Mouse (Mus musculus): ENCODE data around the gene Rgs3. TPM values are rescaled to one million over a fixed set of nuclear protein-coding genes. Genes with fewer than 3 reads are reported as not detected.

Rgs3 gene
- polyA plus RNA-seq, 1 experiment from 2014 or later: 38.2 TPM

- no peak overlapping the region for H3K9ac ChIP-seq (replicated peaks; ENCODE audit: low read depth, low read length)
- WGBS: 56% methylated on average over 4 of the region's 4 CpGs
- H3K4me1 ChIP-seq (ENCODE audit: control insufficient read depth, insufficient read depth, low read length): peaks cover 10% of the 10 kb centered on the region; the same call in 1 of the 2 replicates
- H3K27ac ChIP-seq (ENCODE audit: low read length): no peak overlapping the region
- H3K4me2 ChIP-seq (replicated peaks; ENCODE audit: low read depth, low read length): no peak overlapping the region
- ATAC-seq (ENCODE audit: insufficient number of reproducible peaks, insufficient read depth, low FRiP score, low read depth): no peak
- H3K4me3 ChIP-seq (ENCODE audit: low read depth, low read length): no peak overlapping the region
- H3K9me3 ChIP-seq (ENCODE audit: control insufficient read depth, low read depth, low read length): no peaks in the 10 kb centered on the region
- H3K27me3 ChIP-seq (ENCODE audit: control insufficient read depth, insufficient read depth, low read length): no peaks in the 10 kb centered on the region
- H3K36me3 ChIP-seq (ENCODE audit: control insufficient read depth, insufficient read depth, low read length): no peaks in the 10 kb centered on the region
Measured at GRCm38 (mm10) chr4:62652215-62652614, 92.6 kb downstream of the Rgs3 start.

GRCm38 (mm10) chr4:62652921-62653757 lies 93.5 kb downstream of the Rgs3 start:
- H3K9me3 ChIP-seq (ENCODE audit: control insufficient read depth, low read depth, low read length): no peaks in the 10 kb centered on the region
- H3K27ac ChIP-seq (ENCODE audit: low read length): no peak overlapping the region
- WGBS: 81% methylated on average over 12 of the region's 12 CpGs
- H3K27me3 ChIP-seq (ENCODE audit: control insufficient read depth, insufficient read depth, low read length): no peaks in the 10 kb centered on the region
- H3K9ac ChIP-seq (replicated peaks; ENCODE audit: low read depth, low read length): no peak overlapping the region
- peaks cover 10% of the 10 kb centered on the region; the same call in 1 of the 2 replicates for H3K4me1 ChIP-seq (ENCODE audit: control insufficient read depth, insufficient read depth, low read length)
- ATAC-seq (ENCODE audit: insufficient number of reproducible peaks, insufficient read depth, low FRiP score, low read depth): no peak
- H3K4me2 ChIP-seq (replicated peaks; ENCODE audit: low read depth, low read length): no peak overlapping the region
- no peaks in the 10 kb centered on the region for H3K36me3 ChIP-seq (ENCODE audit: control insufficient read depth, insufficient read depth, low read length)
- H3K4me3 ChIP-seq (ENCODE audit: low read depth, low read length): no peak overlapping the region

GRCm38 (mm10) chr4:62653922-62654661 lies 94.4 kb downstream of the Rgs3 start:
- Histone ChIP-seq H3K9ac (replicated peaks; ENCODE audit: low read depth, low read length) (no peak overlapping the region), H3K4me2 (replicated peaks; ENCODE audit: low read depth, low read length) (no peak overlapping the region), H3K27me3 (ENCODE audit: control insufficient read depth, insufficient read depth, low read length) (no peaks in the 10 kb centered on the region), H3K27ac (ENCODE audit: low read length) (no peak overlapping the region), H3K9me3 (ENCODE audit: control insufficient read depth, low read depth, low read length) (no peaks in the 10 kb centered on the region), H3K36me3 (ENCODE audit: control insufficient read depth, insufficient read depth, low read length) (no peaks in the 10 kb centered on the region), H3K4me3 (ENCODE audit: low read depth, low read length) (no peak overlapping the region), H3K4me1 (ENCODE audit: control insufficient read depth, insufficient read depth, low read length) (peaks cover 11% of the 10 kb centered on the region; the same call in 1 of the 2 replicates)
- ATAC-seq (ENCODE audit: insufficient number of reproducible peaks, insufficient read depth, low FRiP score, low read depth): 0 out of 2 replicates have a peak, but pooled peaks have one; percentile 38
- WGBS: 77% methylated on average over 5 of the region's 5 CpGs

GRCm38 (mm10) chr4:62659264-62659663 lies 99.6 kb downstream of the Rgs3 start:
- H3K9me3 ChIP-seq (ENCODE audit: control insufficient read depth, low read depth, low read length): no peaks in the 10 kb centered on the region
- no peaks in the 10 kb centered on the region for H3K27me3 ChIP-seq (ENCODE audit: control insufficient read depth, insufficient read depth, low read length)
- H3K4me1 ChIP-seq (ENCODE audit: control insufficient read depth, insufficient read depth, low read length): peaks cover 48% of the 10 kb centered on the region
- no peak overlapping the region for H3K27ac ChIP-seq (ENCODE audit: low read length)
- H3K4me2 ChIP-seq (replicated peaks; ENCODE audit: low read depth, low read length): no peak overlapping the region
- 21% methylated on average over 15 of the region's 15 CpGs for WGBS
- no peak overlapping the region for H3K4me3 ChIP-seq (ENCODE audit: low read depth, low read length)
- no peak for ATAC-seq (ENCODE audit: insufficient number of reproducible peaks, insufficient read depth, low FRiP score, low read depth)
- H3K36me3 ChIP-seq (ENCODE audit: control insufficient read depth, insufficient read depth, low read length): no peaks in the 10 kb centered on the region
- no peak overlapping the region for H3K9ac ChIP-seq (replicated peaks; ENCODE audit: low read depth, low read length)

GRCm38 (mm10) chr4:62659861-62660553 lies 100.4 kb downstream of the Rgs3 start:
- Histone ChIP-seq H3K27ac (ENCODE audit: low read length) (peak overlapping the region; percentile 91), H3K36me3 (ENCODE audit: control insufficient read depth, insufficient read depth, low read length) (no peaks in the 10 kb centered on the region), H3K9ac (replicated peaks; ENCODE audit: low read depth, low read length) (no peak overlapping the region), H3K4me2 (replicated peaks; ENCODE audit: low read depth, low read length) (no peak overlapping the region), H3K4me3 (ENCODE audit: low read depth, low read length) (no peak overlapping the region), H3K4me1 (ENCODE audit: control insufficient read depth, insufficient read depth, low read length) (peaks cover 45% of the 10 kb centered on the region), H3K27me3 (ENCODE audit: control insufficient read depth, insufficient read depth, low read length) (no peaks in the 10 kb centered on the region), H3K9me3 (ENCODE audit: control insufficient read depth, low read depth, low read length) (no peaks in the 10 kb centered on the region)
- WGBS: 17% methylated on average over 14 of the region's 14 CpGs
- ATAC-seq (ENCODE audit: insufficient number of reproducible peaks, insufficient read depth, low FRiP score, low read depth): peak; percentile 8; the same call in 1 of the 2 replicates

GRCm38 (mm10) chr4:62660554-62660864 lies 100.9 kb downstream of the Rgs3 start:
- H3K9me3 ChIP-seq (ENCODE audit: control insufficient read depth, low read depth, low read length): no peaks in the 10 kb centered on the region
- H3K9ac ChIP-seq (replicated peaks; ENCODE audit: low read depth, low read length): no peak overlapping the region
- peak overlapping the region; percentile 91 for H3K27ac ChIP-seq (ENCODE audit: low read length)
- peaks cover 45% of the 10 kb centered on the region for H3K4me1 ChIP-seq (ENCODE audit: control insufficient read depth, insufficient read depth, low read length)
- ATAC-seq (ENCODE audit: insufficient number of reproducible peaks, insufficient read depth, low FRiP score, low read depth): peak; percentile 84
- H3K4me2 ChIP-seq (replicated peaks; ENCODE audit: low read depth, low read length): no peak overlapping the region
- no peaks in the 10 kb centered on the region for H3K36me3 ChIP-seq (ENCODE audit: control insufficient read depth, insufficient read depth, low read length)
- 4% methylated on average over 3 of the region's 3 CpGs for WGBS
- H3K4me3 ChIP-seq (ENCODE audit: low read depth, low read length): no peak overlapping the region
- H3K27me3 ChIP-seq (ENCODE audit: control insufficient read depth, insufficient read depth, low read length): no peaks in the 10 kb centered on the region

GRCm38 (mm10) chr4:62661311-62661849 lies 101.7 kb downstream of the Rgs3 start:
- Histone ChIP-seq H3K27ac (ENCODE audit: low read length) (peak overlapping the region; percentile 91), H3K27me3 (ENCODE audit: control insufficient read depth, insufficient read depth, low read length) (no peaks in the 10 kb centered on the region), H3K9ac (replicated peaks; ENCODE audit: low read depth, low read length) (no peak overlapping the region), H3K4me1 (ENCODE audit: control insufficient read depth, insufficient read depth, low read length) (peaks cover 45% of the 10 kb centered on the region), H3K4me3 (ENCODE audit: low read depth, low read length) (no peak overlapping the region), H3K4me2 (replicated peaks; ENCODE audit: low read depth, low read length) (no peak overlapping the region), H3K9me3 (ENCODE audit: control insufficient read depth, low read depth, low read length) (no peaks in the 10 kb centered on the region), H3K36me3 (ENCODE audit: control insufficient read depth, insufficient read depth, low read length) (no peaks in the 10 kb centered on the region)
- ATAC-seq (ENCODE audit: insufficient number of reproducible peaks, insufficient read depth, low FRiP score, low read depth): peak; percentile 24; the same call in 1 of the 2 replicates
- 64% methylated on average over 8 of the region's 8 CpGs for WGBS

GRCm38 (mm10) chr4:62663348-62663747 lies 103.7 kb downstream of the Rgs3 start:
- ATAC-seq (ENCODE audit: insufficient number of reproducible peaks, insufficient read depth, low FRiP score, low read depth): peak; percentile 75
- Histone ChIP-seq H3K27me3 (ENCODE audit: control insufficient read depth, insufficient read depth, low read length) (no peaks in the 10 kb centered on the region), H3K27ac (ENCODE audit: low read length) (peak overlapping the region; percentile 82), H3K4me3 (ENCODE audit: low read depth, low read length) (no peak overlapping the region), H3K9me3 (ENCODE audit: control insufficient read depth, low read depth, low read length) (no peaks in the 10 kb centered on the region), H3K4me2 (replicated peaks; ENCODE audit: low read depth, low read length) (peak overlapping the region; percentile 26; the same call in 1 of the 2 replicates), H3K9ac (replicated peaks; ENCODE audit: low read depth, low read length) (no peak overlapping the region), H3K36me3 (ENCODE audit: control insufficient read depth, insufficient read depth, low read length) (no peaks in the 10 kb centered on the region), H3K4me1 (ENCODE audit: control insufficient read depth, insufficient read depth, low read length) (peaks cover 47% of the 10 kb centered on the region)
- WGBS: 5% methylated on average over 6 of the region's 6 CpGs

Data from stomach, embryonic 14.5 days (tissue).